Mouse (Mus musculus) CD4-positive, CD25-positive, alpha-beta regulatory T cell, adult 4 months (primary cell): ENCODE results near the gene Cd68. TPM values are rescaled to one million over a fixed set of nuclear protein-coding genes. Genes with fewer than 3 reads are reported as not detected.
A peak's percentile ranks its signal among the peaks of the same experiment; 100 is the strongest.
"Not testable (repeated sequence)": the region's sequence is repeated elsewhere in the genome, so short reads cannot be mapped to it uniquely, and the experiment has no call there.

Source experiments
- ATAC-seq: one replicate; pipeline ENCODE4 v1.8.0; 2017
- polyA plus RNA-seq, 2 experiments: library from polyadenylated mRNA; unstranded; fragments of 100-300 nt; shearing (Covaris generic); gene quantifications; one replicate each; pipeline ENCODE4 v1.2.1; 2017

Cd68 gene
- polyA plus RNA-seq, 2 experiments from 2014 or later, result 3.0 to 5.8 TPM

DNA sequence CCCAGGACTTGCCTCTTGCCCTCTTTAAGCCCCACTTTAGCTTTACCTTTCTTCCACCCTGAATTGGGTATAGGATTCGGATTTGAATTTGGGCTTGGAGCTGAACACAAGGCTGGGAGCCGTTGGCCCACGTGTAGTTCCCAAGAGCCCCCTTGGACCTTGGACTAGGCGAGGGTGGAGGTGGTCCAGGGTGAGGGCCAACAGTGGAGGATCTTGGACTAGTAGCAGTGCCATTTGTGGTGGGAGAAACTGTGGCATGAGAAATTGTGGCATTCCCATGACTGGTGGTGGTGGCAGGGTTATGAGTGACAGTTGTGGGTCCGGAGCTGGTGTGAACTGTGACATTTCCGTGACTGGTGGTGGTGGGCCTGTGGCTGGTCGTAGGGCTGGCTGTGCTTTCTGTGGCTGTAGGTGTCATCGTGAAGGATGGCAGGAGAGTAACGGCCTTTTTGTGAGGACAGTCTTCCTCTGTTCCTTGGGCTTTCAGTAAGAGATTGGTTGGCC lies 444 bp downstream of the Cd68 start:
- no peak for ATAC-seq

- ATAC-seq, result no peak
Observed at GRCm38 (mm10) chr11:69664841-69665240, 1.1 kb downstream of the Cd68 start.

- ATAC-seq, result no peak
Observed at GRCm38 (mm10) chr11:69663795-69664194, 2.2 kb downstream of the Cd68 start.

- ATAC-seq, result no peak
Observed at GRCm38 (mm10) chr11:69662967-69663671, 2.8 kb downstream of the Cd68 start.

GRCm38 (mm10) chr11:69662213-69662966 lies 3.6 kb downstream of the Cd68 start, which contains the start of gene Mpdu1:
Gene Mpdu1, minus strand, starts transcription at chr11:69662642.
- peak; percentile 89 for ATAC-seq

- ATAC-seq, result no peak
Observed at GRCm38 (mm10) chr11:69661221-69661881, 4.6 kb downstream of the Cd68 start.

- ATAC-seq, result no peak
Observed at GRCm38 (mm10) chr11:69657462-69657881, 8.5 kb downstream of the Cd68 start.

- ATAC-seq, result peak; percentile 45
Observed at GRCm38 (mm10) chr11:69656617-69657461, 9.1 kb downstream of the Cd68 start.

- no peak for ATAC-seq
Observed at GRCm38 (mm10) chr11:69656065-69656455, 9.9 kb downstream of the Cd68 start.

GRCm38 (mm10) chr11:69655264-69656064 lies 10.5 kb downstream of the Cd68 start, which contains the start of gene Sox15:
Gene Sox15, plus strand, starts transcription at chr11:69655314.
- ATAC-seq, result no peak

GRCm38 (mm10) chr11:69654760-69655159 lies 11.2 kb downstream of the Cd68 start:
- ATAC-seq, result no peak

GRCm38 (mm10) chr11:69653399-69653798 lies 12.6 kb downstream of the Cd68 start:
- ATAC-seq, result no peak

DNA sequence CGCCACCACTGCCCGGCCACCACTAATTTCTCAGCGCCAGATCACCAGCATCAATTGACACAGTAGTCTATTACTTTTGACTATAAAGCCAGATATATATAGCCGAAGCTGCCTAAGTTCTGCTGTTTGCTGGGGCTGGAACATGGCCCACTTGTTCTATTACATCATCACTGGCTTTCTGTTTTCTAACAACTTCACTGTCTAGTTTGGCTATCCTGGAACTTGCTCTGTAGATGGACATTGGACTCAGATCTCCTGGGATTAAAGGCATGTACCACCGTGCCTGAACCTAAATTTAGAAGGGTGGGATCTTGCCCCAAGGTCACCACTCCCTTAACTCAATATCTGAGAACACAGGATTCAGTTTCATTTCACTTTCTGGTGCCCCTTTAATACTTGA lies 20.1 kb downstream of the Cd68 start:
- no peak for ATAC-seq

- no peak for ATAC-seq
Observed at GRCm38 (mm10) chr11:69635471-69635870, 30.5 kb downstream of the Cd68 start.

- ATAC-seq, result peak; percentile 24
Observed at GRCm38 (mm10) chr11:69633128-69633866, 32.7 kb downstream of the Cd68 start.

GRCm38 (mm10) chr11:69632284-69633089 lies 33.5 kb downstream of the Cd68 start, which contains the start of gene Fxr2:
Gene Fxr2, plus strand, starts transcription at chr11:69632990.
- peak; percentile 95 for ATAC-seq

DNA sequence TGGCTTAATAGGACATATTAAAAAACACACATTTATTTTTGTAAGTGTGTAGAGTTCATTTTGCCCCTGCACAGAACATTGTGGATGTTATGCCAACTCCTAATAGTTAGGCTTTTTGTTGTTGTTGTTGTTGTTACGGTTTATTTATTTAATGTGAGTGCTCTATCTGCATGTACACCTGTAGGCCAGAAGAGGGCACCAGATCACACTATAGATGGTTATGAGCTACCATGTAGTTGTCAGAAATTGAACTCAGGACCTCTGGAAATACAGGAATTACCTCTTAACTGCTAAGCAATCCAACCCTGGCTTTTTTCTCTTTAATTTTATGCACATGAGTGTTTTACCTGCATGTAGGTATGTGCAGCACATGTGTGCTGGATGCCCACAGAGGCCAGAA lies 36.2 kb downstream of the Cd68 start:
- no peak for ATAC-seq

- no peak for ATAC-seq
Observed at GRCm38 (mm10) chr11:69628286-69628685, 37.7 kb downstream of the Cd68 start.

GRCm38 (mm10) chr11:69624339-69624738 lies 41.6 kb downstream of the Cd68 start:
- ATAC-seq, result not testable (repeated sequence)

- no peak for ATAC-seq
Observed at GRCm38 (mm10) chr11:69623006-69623405, 42.9 kb downstream of the Cd68 start.
